Comparison of ENCODE assay signal across 9 mouse cellular contexts in the genomic region with DNA sequence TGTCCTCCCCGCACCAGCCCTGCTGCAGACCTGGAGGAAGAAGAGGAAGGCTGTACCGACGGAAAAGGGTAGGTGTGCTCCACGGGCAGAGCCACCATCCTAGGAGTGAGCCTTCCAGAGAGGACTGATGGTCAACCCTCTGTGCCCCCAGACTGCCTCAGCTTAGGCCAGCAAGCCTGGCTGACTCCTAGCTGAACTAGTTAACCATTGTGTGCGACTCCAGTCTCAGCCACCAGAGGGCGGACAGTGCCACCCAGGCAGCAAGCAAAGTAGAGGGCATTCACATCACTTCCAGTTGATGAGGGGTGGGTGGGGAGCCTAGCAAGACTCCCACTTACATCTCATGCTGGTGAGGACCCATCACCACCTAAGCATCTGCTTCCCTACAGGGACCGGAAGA. TPM values are rescaled to one million over a fixed set of nuclear protein-coding genes. Genes with fewer than 3 reads are reported as not detected.
DNase-seq lines count a peak whose midpoint lies in the region; ATAC-seq and TF ChIP-seq lines count a peak whose summit lies in the region.
"Had no signal": no experiment of that assay in that cellular context is flagged by ENCODE, and none has a peak within 500 bp of the region (broad histone marks: within the 10 kb centered on the region; RNA-seq: fewer than 3 reads in every experiment).

No protein-coding gene starts in this region.

- H3K4me1 ChIP-seq in cerebellum, adult 2 months (ENCODE audit: control insufficient read depth, insufficient read depth, low read length), result peaks cover 6% of the 10 kb centered on the region; the same call in 1 of the 2 replicates
- H3K4me1 ChIP-seq in lung, embryonic 14.5 days (ENCODE audit: insufficient read depth), result no peaks in the 10 kb centered on the region; the same call in none of the 2 replicates
- peaks cover 15% of the 10 kb centered on the region for H3K4me1 ChIP-seq in small intestine, adult 2 months (ENCODE audit: control insufficient read depth, insufficient read depth, insufficient read length, low read length)

- H3K27me3 ChIP-seq in cerebellum, adult 2 months (ENCODE audit: control insufficient read depth, insufficient read depth, low read length), result no peaks in the 10 kb centered on the region
- no peaks in the 10 kb centered on the region for H3K27me3 ChIP-seq in lung, embryonic 14.5 days (ENCODE audit: insufficient read depth, low read length)
- H3K27me3 ChIP-seq in small intestine, adult 2 months (ENCODE audit: control insufficient read depth, insufficient read depth, low read length), result no peaks in the 10 kb centered on the region
- H3K27me3 ChIP-seq: heart, embryonic 13.5 days had no signal

- no peak for TF ChIP-seq POLR2A in cerebellum, adult 2 months (IDR thresholded peaks at IDR 0.05; ENCODE audit: borderline replicate concordance, insufficient read depth, low read length)
- TF ChIP-seq POLR2A in small intestine, adult 2 months (IDR thresholded peaks at IDR 0.05; ENCODE audit: low read depth, low read length), result no peak

- no peak overlapping the region for H3K4me2 ChIP-seq in lung, embryonic 14.5 days
- H3K4me2 ChIP-seq: heart, embryonic 13.5 days had no signal

- peak; percentile 41 to 69 for DNase-seq in cerebellum, adult 2 months
- peak; percentile 65 for DNase-seq in ovary, postnatal 14 days (ENCODE audit: low spot score)
- DNase-seq in ovary, adult 18-20 months (ENCODE audit: low spot score), result no peak
- DNase-seq in cerebellum, postnatal 14 days, result peak; percentile 84 to 89
- peak; percentile 86 for DNase-seq in induced T-regulatory cell, adult 2 months (ENCODE audit: low read depth)
- DNase-seq in lung, embryonic 14.5 days, result peak; percentile 85

- TF ChIP-seq CTCF in cerebellum, adult 2 months (IDR thresholded peaks at IDR 0.05; ENCODE audit: borderline replicate concordance, insufficient read depth, low read depth, low read length), result peak; percentile 84
- TF ChIP-seq CTCF in lung, embryonic 14.5 days (IDR thresholded peaks at IDR 0.05; ENCODE audit: low read depth), result peak; percentile 91
- TF ChIP-seq CTCF in small intestine, adult 2 months (IDR thresholded peaks at IDR 0.05; ENCODE audit: extremely low read depth, insufficient read length, insufficient replicate concordance, low read depth, low read length), result peak; percentile 77; the same call in 1 of the 2 replicates

- no peak overlapping the region for H3K4me3 ChIP-seq in cerebellum, adult 2 months (replicated peaks; ENCODE audit: insufficient read depth, low read depth, low read length)
- H3K4me3 ChIP-seq in lung, embryonic 14.5 days (ENCODE audit: low read depth, low read length), result no peak overlapping the region
- H3K4me3 ChIP-seq in small intestine, adult 2 months (ENCODE audit: low read depth, low read length), result no peak overlapping the region
- H3K4me3 ChIP-seq: heart, embryonic 13.5 days had no signal

- 42% methylated on average over 7 of the region's 7 CpGs for WGBS in cerebellum, adult 2 months
- WGBS in lung, embryonic 14.5 days, result 46% methylated on average over 7 of the region's 7 CpGs
- 56% methylated on average over 7 of the region's 7 CpGs for WGBS in small intestine, adult 2 months

- H3K27ac ChIP-seq in cerebellum, adult 2 months (ENCODE audit: insufficient read depth, low read length), result no peak overlapping the region
- H3K27ac ChIP-seq in lung, embryonic 14.5 days (ENCODE audit: low read depth), result no peak overlapping the region
- no peak overlapping the region for H3K27ac ChIP-seq in small intestine, adult 2 months (ENCODE audit: insufficient read depth, low read depth, low read length)
- H3K27ac ChIP-seq: heart, embryonic 13.5 days had no signal

- ATAC-seq in cerebellum, adult (ENCODE audit: insufficient number of reproducible peaks, low FRiP score, low TSS enrichment), result no peak
- ATAC-seq in lung, embryonic 14.5 days (ENCODE audit: insufficient read depth), result no peak

- H3K9ac ChIP-seq in lung, embryonic 14.5 days, result no peak overlapping the region
- H3K9ac ChIP-seq: heart, embryonic 13.5 days had no signal

- H3K9me3 ChIP-seq in lung, embryonic 14.5 days (ENCODE audit: low read depth, low read length), result no peaks in the 10 kb centered on the region
- H3K9me3 ChIP-seq: heart, embryonic 13.5 days had no signal

- H3K36me3 ChIP-seq in lung, embryonic 14.5 days (ENCODE audit: insufficient read depth), result peaks cover 52% of the 10 kb centered on the region
- peaks cover 2% of the 10 kb centered on the region; the same call in 1 of the 2 replicates for H3K36me3 ChIP-seq in small intestine, adult 2 months (ENCODE audit: control insufficient read depth, insufficient read depth, low read length)

RNA-seq across cellular contexts. Expression of gene Tnfrsf25, which starts 12.7 kb away (rescaled TPM):
- 1.2 and 1.4 TPM in 2 replicates for polyA plus RNA-seq in cerebellum, adult 2 months (2012; rRNA removed)
- polyA plus RNA-seq in lung, embryonic 14.5 days (2014; fragmentation: Nextera tagmentation; extraction: Ambion mirVana), result 0.75 and 0.77 TPM in 2 replicates
- polyA plus RNA-seq in small intestine, adult 2 months (2012; rRNA removed), result 1.9 and 3.8 TPM in 2 replicates

RNA-seq across cellular contexts. Expression of gene Plekhg5, which starts 30.7 kb away (rescaled TPM):
- 11.1 and 11.8 TPM in 2 replicates for polyA plus RNA-seq in cerebellum, adult 2 months (2012; rRNA removed)
- polyA plus RNA-seq in lung, embryonic 14.5 days (2014; fragmentation: Nextera tagmentation; extraction: Ambion mirVana), result 13.5 and 18.5 TPM in 2 replicates
- polyA plus RNA-seq in small intestine, adult 2 months (2012; rRNA removed), result 7.0 and 15.7 TPM in 2 replicates

RNA-seq across cellular contexts. Expression of gene Espn, which starts 49.1 kb away (rescaled TPM):
- 7.1 and 8.3 TPM in 2 replicates for polyA plus RNA-seq in cerebellum, adult 2 months (2012; rRNA removed)
- 11.5 and 11.6 TPM in 2 replicates for polyA plus RNA-seq in lung, embryonic 14.5 days (2014; fragmentation: Nextera tagmentation; extraction: Ambion mirVana)
- polyA plus RNA-seq in small intestine, adult 2 months (2012; rRNA removed), result 124 and 572 TPM in 2 replicates

RNA-seq across cellular contexts. Expression of gene Hes2, which starts 55.6 kb away (rescaled TPM):
- not detected in 2 replicates for polyA plus RNA-seq in cerebellum, adult 2 months (2012; rRNA removed)
- polyA plus RNA-seq in lung, embryonic 14.5 days (2014; fragmentation: Nextera tagmentation; extraction: Ambion mirVana), result 0.18 TPM in 1 of 2 replicates, not detected in the other
- polyA plus RNA-seq in small intestine, adult 2 months (2012; rRNA removed), result 8.3 and 51.7 TPM in 2 replicates
- polyA plus RNA-seq: heart, embryonic 13.5 days had no signal
